Mouse (Mus musculus) intestine, postnatal 0 days (tissue): Measurements from ENCODE around the gene Ppp2r5b. TPM values are rescaled to one million over a fixed set of nuclear protein-coding genes. Genes with fewer than 3 reads are reported as not detected.

ENCODE experiments used
- ATAC-seq: fragments of 200-750 bp; cut with Nextera tagmentation; 2 replicates; pipeline ENCODE4 v1.8.0; 2017; ENCODE audit warnings: mild to moderate bottlenecking, moderate TSS enrichment, moderate library complexity
- H3K27ac ChIP-seq: fragments of 300-500 bp; sonication (generic); 2 replicates; pipeline ENCODE4 v1.5.1; 2014; ENCODE audit warnings: mild to moderate bottlenecking, low read depth, low read length, moderate library complexity
- H3K27me3 ChIP-seq: fragments of 300-500 bp; sonication (generic); replicated peaks from 2 replicates; pipeline ENCODE4 v1.6.1; 2014; ENCODE audit warnings: low read length, mixed read lengths; ENCODE audit not compliant: control insufficient read depth, insufficient read depth
- H3K36me3 ChIP-seq: fragments of 300-500 bp; sonication (generic); 2 replicates; pipeline ENCODE4 v1.6.1; 2014; ENCODE audit warnings: mild to moderate bottlenecking, moderate library complexity; ENCODE audit not compliant: control insufficient read depth, insufficient read depth
- H3K4me1 ChIP-seq: fragments of 300-500 bp; sonication (generic); replicated peaks from 2 replicates; pipeline ENCODE4 v1.6.1; 2014; ENCODE audit warnings: antibody characterized with exemption, low read length, mixed read lengths; ENCODE audit not compliant: control insufficient read depth, insufficient read depth
- H3K4me2 ChIP-seq: fragments of 300-500 bp; sonication (generic); replicated peaks from 2 replicates; pipeline ENCODE4 v1.6.1; 2014; ENCODE audit warnings: low read depth, mild to moderate bottlenecking, moderate library complexity
- H3K4me3 ChIP-seq: fragments of 300-500 bp; sonication (generic); 2 replicates; pipeline ENCODE4 v1.5.1; 2014; ENCODE audit warnings: low read depth, low read length
- H3K9ac ChIP-seq: fragments of 300-500 bp; sonication (generic); 2 replicates; pipeline ENCODE4 v1.6.1; 2014; ENCODE audit warnings: mild to moderate bottlenecking, low read depth, low read length
- H3K9me3 ChIP-seq: fragments of 300-500 bp; sonication (generic); 2 replicates; pipeline ENCODE4 v1.6.1; 2016; ENCODE audit warnings: mixed run types; ENCODE audit not compliant: control insufficient read depth
- CTCF ChIP-seq: sonication (generic); IDR thresholded peaks from 2 replicates; pipeline ENCODE4 v1.5.1; 2016; ENCODE audit warnings: low read depth, mild to moderate bottlenecking, control low read depth, antibody characterized with exemption, moderate library complexity
- WGBS: fragments of 180-500 bp; shearing (Covaris S2); extraction: QIAGEN DNeasy Blood & Tissue Kit; methylation state at CpG from one replicate; pipeline ENCODE4 v1.1.7; 2014; 5-methylcytosine and 5-hydroxymethylcytosine counted together
- polyA plus RNA-seq: library from polyadenylated mRNA; unstranded; fragments of >200 nt; fragmentation: Nextera tagmentation; extraction: Ambion mirVana; gene quantifications from 2 replicates; pipeline ENCODE4 v1.2.1, GENCODE M21; 2015

The Ppp2r5b gene
- polyA plus RNA-seq, 1 experiment from 2014 or later, result 15.2 TPM

GRCm38 (mm10) chr19:6275740-6276389 lies 40.2 kb upstream of the Ppp2r5b start:
- H3K27ac ChIP-seq, result peak overlapping the region; percentile 75
- no peaks in the 10 kb centered on the region for H3K27me3 ChIP-seq
- no peaks in the 10 kb centered on the region for H3K9me3 ChIP-seq
- 6% methylated on average over 15 of the region's 15 CpGs for WGBS
- peak overlapping the region; percentile 90 for H3K4me3 ChIP-seq
- H3K9ac ChIP-seq, result peak overlapping the region; percentile 48
- ATAC-seq, result no peak
- TF ChIP-seq CTCF, result no peak
- peaks cover 5% of the 10 kb centered on the region; the same call in 1 of the 2 replicates for H3K36me3 ChIP-seq
- H3K4me1 ChIP-seq, result peaks cover 23% of the 10 kb centered on the region
- H3K4me2 ChIP-seq, result peak overlapping the region; percentile 83

- H3K4me2 ChIP-seq, result no peak overlapping the region
- H3K27ac ChIP-seq, result no peak overlapping the region
- WGBS, result 87% methylated on average over 13 of the region's 13 CpGs
- H3K4me3 ChIP-seq, result no peak overlapping the region
- H3K36me3 ChIP-seq, result no peaks in the 10 kb centered on the region; the same call in 1 of the 2 replicates
- ATAC-seq, result no peak
- H3K9me3 ChIP-seq, result no peaks in the 10 kb centered on the region
- peaks cover 11% of the 10 kb centered on the region for H3K4me1 ChIP-seq
- no peak overlapping the region for H3K9ac ChIP-seq
- no peaks in the 10 kb centered on the region for H3K27me3 ChIP-seq
- no peak for TF ChIP-seq CTCF
Observed at GRCm38 (mm10) chr19:6273998-6274608, 38.4 kb upstream of the Ppp2r5b start.

GRCm38 (mm10) chr19:6273592-6273991 lies 37.9 kb upstream of the Ppp2r5b start:
- WGBS, result 59% methylated on average over 4 of the region's 4 CpGs
- Histone ChIP-seq H3K27ac (0 out of 2 replicates have a peak overlapping the region, but pooled peaks have one; percentile 21), H3K9me3 (no peaks in the 10 kb centered on the region), H3K4me3 (no peak overlapping the region), H3K36me3 (no peaks in the 10 kb centered on the region), H3K4me1 (peaks cover 9% of the 10 kb centered on the region), H3K27me3 (no peaks in the 10 kb centered on the region), H3K4me2 (no peak overlapping the region), H3K9ac (no peak overlapping the region)
- ATAC-seq, result no peak
- TF ChIP-seq CTCF, result no peak

GRCm38 (mm10) chr19:6272738-6273137 lies 37.1 kb upstream of the Ppp2r5b start:
- Histone ChIP-seq H3K4me1 (peaks cover 7% of the 10 kb centered on the region), H3K4me2 (no peak overlapping the region), H3K27me3 (no peaks in the 10 kb centered on the region), H3K36me3 (no peaks in the 10 kb centered on the region), H3K4me3 (no peak overlapping the region), H3K27ac (peak overlapping the region; percentile 81), H3K9me3 (no peaks in the 10 kb centered on the region), H3K9ac (no peak overlapping the region)
- WGBS, result 61% methylated on average over 4 of the region's 4 CpGs
- no peak for ATAC-seq
- no peak for TF ChIP-seq CTCF

- Histone ChIP-seq H3K9me3 (no peaks in the 10 kb centered on the region), H3K9ac (no peak overlapping the region; the same call in 1 of the 2 replicates), H3K27ac (peak overlapping the region; percentile 81), H3K4me2 (no peak overlapping the region), H3K4me3 (no peak overlapping the region), H3K36me3 (no peaks in the 10 kb centered on the region), H3K27me3 (no peaks in the 10 kb centered on the region), H3K4me1 (peaks cover 7% of the 10 kb centered on the region)
- 40% methylated on average over 7 of the region's 7 CpGs for WGBS
- ATAC-seq, result peak; percentile 62
- peak; percentile 8 for TF ChIP-seq CTCF
Observed at GRCm38 (mm10) chr19:6272053-6272452, 36.4 kb upstream of the Ppp2r5b start.

GRCm38 (mm10) chr19:6271206-6271605 lies 35.5 kb upstream of the Ppp2r5b start:
- Histone ChIP-seq H3K27ac (peak overlapping the region; percentile 81), H3K9ac (peak overlapping the region; percentile 13; the same call in 1 of the 2 replicates)
- 28% methylated on average over 8 of the region's 8 CpGs for WGBS

More at GRCm38 (mm10) chr19:6271206-6271605, 35.5 kb upstream of the Ppp2r5b start:
- no peak overlapping the region for H3K4me2 ChIP-seq
- H3K4me3 ChIP-seq, result no peak overlapping the region
- H3K4me1 ChIP-seq, result peaks cover 6% of the 10 kb centered on the region
- no peaks in the 10 kb centered on the region for H3K36me3 ChIP-seq
- TF ChIP-seq CTCF, result no peak
- no peak for ATAC-seq
- H3K27me3 ChIP-seq, result no peaks in the 10 kb centered on the region
- no peaks in the 10 kb centered on the region for H3K9me3 ChIP-seq
